Mouse (Mus musculus) liver, adult 2 months (tissue): ENCODE results near the gene Zfp566.

Experiments
- CTCF ChIP-seq: fragments of 200-500 bp; IDR thresholded peaks from 2 replicates; pipeline ENCODE4 v1.5.1; 2011; ENCODE audit warnings: low read depth, low read length, control low read depth
- POLR2A ChIP-seq: fragments of 200-500 bp; IDR thresholded peaks from 2 replicates; pipeline ENCODE4 v1.6.1; 2011; ENCODE audit warnings: low read length, control low read depth; ENCODE audit not compliant: insufficient read depth; ENCODE audit errors: extremely low read depth

DNA sequence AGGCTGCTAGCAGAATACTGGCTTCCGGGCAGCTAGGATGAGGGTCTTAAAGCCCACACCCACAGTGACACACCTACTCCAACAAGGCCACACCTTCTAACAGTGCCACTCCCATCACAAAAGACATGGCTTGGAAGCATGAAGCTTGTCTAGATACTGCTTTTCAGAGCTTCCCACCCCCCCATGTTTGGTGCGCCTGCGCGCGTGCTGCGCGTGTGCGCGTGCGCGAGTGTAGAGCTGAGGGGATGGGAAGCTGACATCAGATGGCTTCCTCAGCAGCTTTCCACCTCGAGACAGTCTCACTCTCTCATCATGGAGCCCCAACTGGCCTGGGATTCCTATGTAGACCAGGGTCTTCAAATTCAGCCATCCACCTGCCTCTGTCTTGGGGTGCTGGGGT, 56.0 kb downstream of the Zfp566 start:
- TF ChIP-seq POLR2A (no peak), CTCF (no peak)
